Mouse (Mus musculus) lung, adult 18-20 months (tissue): Measurements from ENCODE around the gene Sdc3.
A peak's percentile ranks its signal among the peaks of the same experiment; 100 is the strongest.

ENCODE experiments used
- DNase-seq, 2 experiments: peaks; one replicate each; pipeline ENCODE4 v3.0.0; 2022; ENCODE audit warnings: mixed read lengths in 2 of 2

Gene Sdc3

GRCm38 (mm10) chr4:130834122-130834521, 41.8 kb downstream of the Sdc3 start:
- no peak for DNase-seq

DNA sequence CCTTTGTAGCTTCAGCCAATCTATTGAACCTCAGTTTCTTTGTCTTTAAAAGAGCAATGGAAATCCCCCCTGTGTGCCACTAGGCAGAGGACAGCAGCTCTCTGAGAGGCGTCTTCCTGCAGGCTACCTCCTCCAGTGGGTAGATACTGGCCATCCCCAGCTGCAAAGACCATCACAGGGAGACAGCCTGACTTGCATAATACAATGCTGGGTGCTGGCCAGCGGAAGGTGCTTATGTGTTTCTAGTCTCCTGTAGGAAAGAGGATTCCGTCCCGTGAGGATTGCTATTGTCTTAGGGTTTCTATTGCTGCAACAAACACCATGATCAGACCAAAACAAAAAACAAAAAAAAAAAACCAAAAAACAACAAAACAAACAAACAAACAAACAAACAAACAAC, 43.2 kb downstream of the Sdc3 start:
- no peak for DNase-seq

DNA sequence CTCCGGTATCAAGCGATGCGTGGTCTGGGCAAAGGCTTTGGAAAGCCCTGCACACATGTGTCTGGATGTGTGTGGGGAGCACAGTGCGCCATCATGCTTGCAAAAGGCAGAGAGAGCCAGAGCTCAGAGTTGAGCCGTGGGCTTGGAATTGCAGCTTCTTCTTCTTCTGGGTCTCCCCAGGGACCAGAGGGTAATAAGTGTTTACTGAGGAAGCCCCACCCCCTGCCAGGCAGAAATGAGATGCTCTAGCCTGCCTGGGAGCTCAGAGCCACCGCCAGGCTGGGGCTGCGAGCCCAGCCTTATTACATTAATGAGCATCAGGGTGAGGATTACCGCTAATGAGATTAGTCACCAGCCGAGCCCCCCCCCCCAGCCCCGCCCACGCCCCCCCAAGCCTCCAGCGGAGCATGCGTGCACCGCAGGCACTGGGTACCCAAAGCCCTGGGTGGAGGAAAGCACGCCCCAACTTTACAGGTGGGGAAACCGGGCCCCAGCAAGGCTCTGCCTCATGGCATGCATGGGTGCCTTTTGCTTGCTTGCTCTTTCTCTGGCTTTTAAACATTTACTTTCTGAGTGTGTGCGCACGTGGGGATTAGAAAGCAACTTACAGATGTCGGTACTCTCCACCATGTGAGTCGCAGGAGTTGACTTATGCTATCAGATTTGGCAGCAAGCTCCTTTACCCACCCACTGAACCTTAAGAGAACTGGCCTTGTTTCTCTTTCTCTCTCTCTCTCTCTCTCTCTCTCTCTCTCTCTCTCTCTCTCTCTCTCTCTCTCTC, 44.1 kb downstream of the Sdc3 start:
- DNase-seq, result no peak

DNA sequence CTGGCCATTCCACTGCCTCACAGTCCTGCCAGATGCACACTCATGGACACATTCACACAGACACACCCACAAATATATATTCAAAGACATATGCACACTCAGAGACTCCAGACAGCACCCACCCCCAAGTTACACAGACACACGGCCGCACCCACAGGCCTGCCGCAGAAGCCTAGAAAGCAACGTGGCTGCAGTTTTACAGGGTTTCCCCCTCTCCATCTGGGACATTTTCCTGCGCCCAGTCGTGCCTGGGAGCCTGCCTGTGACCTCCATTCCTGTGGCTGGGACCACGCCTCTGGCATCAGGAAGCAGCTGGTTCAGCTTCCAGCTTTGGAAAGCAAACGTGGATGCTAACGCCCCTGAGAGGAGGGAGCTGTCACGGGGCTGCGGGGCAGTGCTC, 46.2 kb downstream of the Sdc3 start:
- peak; percentile 29 to 47 for DNase-seq

GRCm38 (mm10) chr4:130841107-130841840, 48.9 kb downstream of the Sdc3 start:
- DNase-seq, result peak; percentile 64 to 69

DNA sequence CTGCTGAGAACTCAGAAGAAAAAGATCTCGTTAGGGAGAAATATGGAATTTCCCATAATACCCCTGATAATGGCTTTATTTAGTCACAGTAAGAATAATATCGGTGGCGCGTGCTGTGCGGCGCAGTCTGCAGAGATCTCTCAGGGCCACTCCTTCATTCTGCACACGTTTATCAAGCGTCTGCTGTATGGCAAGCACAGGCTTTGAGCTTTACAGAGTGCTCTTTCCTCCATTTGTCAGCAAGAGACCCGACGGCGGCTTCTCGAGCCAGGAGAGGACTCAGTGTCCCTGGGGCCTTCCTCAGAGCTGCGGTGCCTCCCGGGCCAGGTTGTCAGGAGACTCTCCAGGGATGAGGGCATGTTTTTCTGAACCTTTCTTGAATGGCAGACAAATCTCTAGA, 56.5 kb downstream of the Sdc3 start:
- no peak for DNase-seq

- DNase-seq, result no peak
These were observed 65.3 kb downstream of the Sdc3 start for GRCm38 (mm10) chr4:130857661-130858060.

DNA sequence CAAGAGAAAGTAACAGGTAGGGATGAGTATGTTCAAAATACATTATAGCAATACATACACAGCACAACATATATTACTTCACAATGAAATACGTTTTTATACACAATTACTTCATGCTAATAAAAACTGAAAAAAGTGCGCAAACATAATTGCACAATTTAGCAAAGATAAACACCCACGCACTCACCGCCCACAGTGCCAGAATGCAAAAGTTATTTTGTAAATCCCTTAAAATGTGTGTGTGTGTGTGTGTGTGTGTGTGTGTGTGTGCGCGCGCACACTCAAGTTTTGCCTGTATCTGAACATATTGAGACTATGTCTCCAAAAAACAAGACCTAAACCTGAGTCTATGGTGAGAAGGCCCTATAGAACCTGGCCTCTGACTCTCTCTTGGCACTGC, 66.5 kb downstream of the Sdc3 start:
- DNase-seq, result no peak

DNA sequence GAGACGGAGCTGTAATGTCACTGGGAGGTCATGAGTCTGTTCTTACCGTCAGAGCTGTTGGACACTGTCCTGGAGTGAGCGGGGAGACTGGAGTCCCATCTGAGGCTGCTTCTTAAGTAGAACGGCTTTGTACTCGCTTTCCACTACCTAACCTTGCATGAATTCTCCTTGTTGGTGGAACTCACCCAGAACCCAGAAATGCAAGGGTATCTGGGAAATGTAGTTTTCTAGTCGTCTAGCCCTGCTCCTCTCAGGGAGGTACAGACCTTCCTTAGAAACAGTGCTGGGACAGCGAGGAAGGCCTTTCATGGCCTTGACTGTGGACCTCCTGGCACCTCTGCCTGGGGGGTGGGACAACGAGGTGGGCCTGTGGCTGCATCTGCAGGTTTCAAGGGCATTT, 67.1 kb downstream of the Sdc3 start:
- no peak for DNase-seq

- DNase-seq, result no peak
These were observed 68.7 kb downstream of the Sdc3 start for GRCm38 (mm10) chr4:130860902-130861652.

DNA sequence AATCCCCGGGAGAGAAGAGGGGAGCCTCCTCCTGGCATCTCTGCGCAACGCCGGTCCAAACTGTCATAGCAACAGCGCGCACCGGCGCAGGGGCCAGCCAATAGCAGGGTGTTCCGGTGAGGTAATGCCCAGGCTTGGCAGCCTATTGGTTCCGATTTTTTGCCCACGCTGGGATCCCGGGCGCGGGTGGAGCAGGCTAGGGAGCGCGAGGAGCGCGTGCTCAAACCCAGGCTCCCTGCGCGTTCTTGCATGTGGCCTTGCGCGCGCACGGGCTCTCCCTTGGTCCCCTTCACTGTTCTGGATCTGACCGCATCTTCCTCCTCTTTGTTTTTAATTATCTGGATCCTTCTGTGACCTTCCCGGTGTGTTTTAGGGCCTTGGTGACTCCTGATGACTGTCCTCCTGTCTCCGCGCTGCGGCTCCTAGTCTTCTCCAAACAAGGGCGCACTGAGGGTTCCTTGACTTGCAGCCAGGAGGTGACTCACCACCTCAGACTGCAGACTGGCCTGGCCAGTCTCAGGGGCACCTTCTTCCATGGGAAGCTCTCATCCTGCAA, 69.4 kb downstream of the Sdc3 start:
- DNase-seq, result peak; percentile 43 to 54

GRCm38 (mm10) chr4:130862538-130862937, 70.2 kb downstream of the Sdc3 start:
- DNase-seq, result no peak

DNA sequence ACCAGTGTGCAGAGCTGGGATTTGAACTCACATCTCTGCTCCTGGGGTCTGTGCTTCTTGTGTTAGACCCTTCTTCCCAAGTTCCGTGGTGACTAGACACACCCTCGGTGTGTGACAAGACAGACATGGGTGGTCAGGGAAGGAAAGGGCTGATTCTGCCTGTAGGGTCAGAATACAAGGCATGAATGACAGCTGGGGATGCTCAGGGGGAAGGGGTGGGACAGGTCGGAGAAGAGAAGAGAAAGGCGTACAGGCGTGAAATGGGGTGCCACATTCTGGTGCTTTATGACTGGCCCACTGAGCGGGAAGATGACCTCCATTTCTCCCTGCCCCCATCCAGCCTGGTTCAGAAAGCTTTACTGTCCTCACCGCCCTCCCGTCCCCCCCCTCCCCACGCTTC, 73.1 kb downstream of the Sdc3 start:
- DNase-seq, result no peak

- no peak for DNase-seq
These were observed 73.6 kb downstream of the Sdc3 start for GRCm38 (mm10) chr4:130865901-130866371.

GRCm38 (mm10) chr4:130867940-130868339, 75.6 kb downstream of the Sdc3 start:
- no peak for DNase-seq

DNA sequence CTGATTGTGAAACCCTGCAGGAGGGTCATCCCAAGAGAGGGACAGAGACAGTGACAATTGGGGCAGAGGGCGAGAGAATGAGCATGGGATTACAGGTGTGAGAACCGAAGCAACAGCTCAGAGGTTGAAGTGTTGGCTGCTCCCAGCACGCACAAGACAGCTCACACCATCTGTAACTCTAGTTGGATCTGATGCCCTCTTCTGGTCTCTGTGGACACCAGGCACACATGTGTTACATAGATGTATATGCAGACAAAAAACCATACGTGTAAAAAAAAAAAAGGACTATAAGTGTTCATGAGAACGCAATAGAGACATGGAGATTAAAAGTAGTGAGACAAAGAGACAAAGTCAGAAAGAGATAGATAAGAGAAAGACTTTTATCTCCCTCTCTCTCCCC, 76.5 kb downstream of the Sdc3 start:
- DNase-seq, result no peak

DNA sequence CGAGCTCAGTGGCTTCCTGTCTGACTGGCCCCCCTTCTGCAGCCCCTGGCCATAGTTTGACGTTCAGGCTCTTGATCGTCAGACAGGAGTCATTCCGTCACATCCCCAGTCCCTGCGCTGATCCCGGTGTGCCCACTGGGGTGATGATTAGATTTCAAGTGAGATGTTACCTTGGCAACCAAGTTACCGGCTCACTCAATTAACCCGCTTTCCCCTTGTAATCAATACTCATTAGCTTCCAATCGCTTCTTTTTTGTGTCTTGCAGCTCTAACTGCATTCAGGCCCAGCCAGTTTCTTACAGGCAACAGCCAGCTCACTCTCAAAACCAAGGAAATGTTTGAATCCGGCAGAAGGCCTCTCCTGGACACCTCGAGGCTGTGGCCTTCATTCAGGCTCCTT, 80.1 kb downstream of the Sdc3 start:
- no peak for DNase-seq

- no peak for DNase-seq
These were observed 81.1 kb downstream of the Sdc3 start for GRCm38 (mm10) chr4:130873440-130873839.

- peak; percentile 39 to 56 for DNase-seq
These were observed 82.3 kb downstream of the Sdc3 start for GRCm38 (mm10) chr4:130874601-130875000.
